8 mouse cellular contexts compared by ENCODE assay signal in the genomic region with DNA sequence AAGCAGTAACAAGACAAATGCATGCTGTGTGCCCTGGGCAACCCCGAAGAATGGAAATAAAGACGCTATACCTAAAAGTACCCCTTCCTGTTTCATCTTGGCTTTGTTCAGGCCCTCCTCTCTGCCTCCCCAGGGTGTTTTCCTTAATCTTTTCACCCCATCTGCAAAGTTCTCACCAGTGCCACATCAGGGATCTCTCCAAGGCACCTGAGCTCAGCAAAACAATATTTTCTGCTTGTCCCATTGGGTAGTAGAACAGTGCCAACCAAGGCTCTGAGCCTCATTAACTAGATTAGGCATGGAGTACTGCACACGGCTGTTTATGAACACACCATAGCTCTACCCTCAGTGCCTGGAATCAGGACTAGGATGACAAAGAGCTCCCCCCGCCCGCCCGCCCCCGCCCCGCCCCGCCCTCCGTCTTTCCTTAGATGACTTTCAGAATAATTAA. TPM values are rescaled to one million over a fixed set of nuclear protein-coding genes. Genes with fewer than 3 reads are reported as not detected.
DNase-seq lines count a peak whose midpoint lies in the region; TF ChIP-seq lines count a peak whose summit lies in the region.

No protein-coding gene starts in this region.

- H3ac ChIP-seq in myocyte (ENCODE audit: control insufficient read depth, insufficient read length) = no peak overlapping the region

- peak overlapping the region; percentile 88 for H3K4me2 ChIP-seq in myocyte (ENCODE audit: low read depth)

- H3K27ac ChIP-seq in cerebellum, adult 2 months (ENCODE audit: insufficient read depth, low read length) = peak overlapping the region; percentile 78

- H3K27me3 ChIP-seq in cerebellum, adult 2 months (ENCODE audit: control insufficient read depth, insufficient read depth, low read length) = no peaks in the 10 kb centered on the region
- H3K27me3 ChIP-seq in myocyte (ENCODE audit: control insufficient read depth, insufficient read depth, insufficient read length) = no peaks in the 10 kb centered on the region

- peaks cover 12% of the 10 kb centered on the region; the same call in 1 of the 2 replicates for H3K4me1 ChIP-seq in cerebellum, adult 2 months (ENCODE audit: control insufficient read depth, insufficient read depth, low read length)

- WGBS in cerebellum, adult 2 months = under 1% methylated on average over 10 of the region's 10 CpGs

- peak overlapping the region; percentile 3 for H3K4me3 ChIP-seq in cerebellum, adult 2 months (replicated peaks; ENCODE audit: insufficient read depth, low read depth, low read length)
- peak overlapping the region; percentile 53 for H3K4me3 ChIP-seq in myocyte

- TF ChIP-seq CTCF in cerebellum, adult 2 months (IDR thresholded peaks at IDR 0.05; ENCODE audit: borderline replicate concordance, insufficient read depth, low read depth, low read length) = no peak

- peaks cover 37% of the 10 kb centered on the region for H3K79me2 ChIP-seq in myocyte (ENCODE audit: control insufficient read depth, insufficient read depth)

- DNase-seq in gastrocnemius, adult 18-20 months (ENCODE audit: low spot score) = peak; percentile 11
- DNase-seq in gastrocnemius, postnatal 10 days = no peak
- DNase-seq in cerebellum, adult 2 months = peak; percentile 75 to 88
- peak; percentile 64 for DNase-seq in gonadal fat pad, adult 2 months (ENCODE audit: low read depth)
- peak; percentile 63 for DNase-seq in kidney, adult 9 months
- no peak for DNase-seq in adrenal gland, postnatal 25 days
- no peak for DNase-seq in spleen, postnatal 4 days (ENCODE audit: low spot score in 2 of 2)

- peaks cover 10% of the 10 kb centered on the region for H3K36me3 ChIP-seq in myocyte (ENCODE audit: control insufficient read depth, insufficient read depth)

- peak; percentile 52; the same call in 1 of the 2 replicates for TF ChIP-seq POLR2A in cerebellum, adult 2 months (IDR thresholded peaks at IDR 0.05; ENCODE audit: borderline replicate concordance, insufficient read depth, low read length)
- TF ChIP-seq POLR2A in myocyte (IDR thresholded peaks at IDR 0.05; ENCODE audit: insufficient read length, low read depth) = no peak

TF ChIP-seq in myocyte, 11 proteins besides CTCF, POLR2A, EP300 and RAD21:
- no peak for TF ChIP-seq POLR2AphosphoS2 (IDR thresholded peaks at IDR 0.05; ENCODE audit: insufficient read length, low read depth)
- no peak for TF ChIP-seq MAX (IDR thresholded peaks at IDR 0.05; ENCODE audit: low read depth)
- no peak for TF ChIP-seq TCF12 (IDR thresholded peaks at IDR 0.05; ENCODE audit: insufficient read depth, poor library complexity, severe bottlenecking)
- no peak for TF ChIP-seq CEBPB (IDR thresholded peaks at IDR 0.05; ENCODE audit: insufficient read depth, poor library complexity, severe bottlenecking)
- no peak for TF ChIP-seq TCF3 (IDR thresholded peaks at IDR 0.05; ENCODE audit: insufficient read length, low read depth)
- no peak for TF ChIP-seq SRF (IDR thresholded peaks at IDR 0.05; ENCODE audit: control insufficient read depth, insufficient read length, low read depth)
- TF ChIP-seq MYOG (IDR thresholded peaks at IDR 0.05; ENCODE audit: control insufficient read depth in 1 of 3, insufficient read depth in 1 of 3, insufficient read length in 2 of 3, low read depth in 2 of 3) = no peak
- no peak for TF ChIP-seq E2F4 (IDR thresholded peaks at IDR 0.05; ENCODE audit: insufficient read depth)

RNA-seq across cellular contexts. Expression of a gene that starts 0.8 kb away (rescaled TPM):
- total RNA-seq in gastrocnemius, adult 18-20 months (2021) = 100 to 1,000 TPM; 245 to 246 TPM
- total RNA-seq in gastrocnemius, postnatal 10 days (2021) = 100 to 1,000 TPM; 135 to 141 TPM
- 226 and 243 TPM in 2 replicates for polyA plus RNA-seq in cerebellum, adult 2 months (2012; rRNA removed)
- polyA plus RNA-seq in gonadal fat pad, adult 2 months (2012; rRNA removed) = 132 and 151 TPM in 2 replicates
- 105 TPM for polyA plus RNA-seq in myocyte (2012; fragmentation: generic; extraction: Trizol)
- 154 and 158 TPM in 2 replicates for total RNA-seq in adrenal gland, postnatal 25 days (2021)

RNA-seq across cellular contexts. Expression of a gene that starts 5.2 kb away (rescaled TPM):
- 10 to 100 TPM; 30.3 to 44.2 TPM for total RNA-seq in gastrocnemius, adult 18-20 months (2021)
- 10 to 100 TPM; 31.8 to 55.4 TPM for total RNA-seq in gastrocnemius, postnatal 10 days (2021)
- polyA plus RNA-seq in cerebellum, adult 2 months (2012; rRNA removed) = 154 and 156 TPM in 2 replicates
- 16.5 and 17.1 TPM in 2 replicates for polyA plus RNA-seq in gonadal fat pad, adult 2 months (2012; rRNA removed)
- polyA plus RNA-seq in myocyte (2012; fragmentation: generic; extraction: Trizol) = 15.4 TPM
- 97.2 and 105 TPM in 2 replicates for total RNA-seq in adrenal gland, postnatal 25 days (2021)

RNA-seq across cellular contexts. Expression of a gene that starts 45.3 kb away (rescaled TPM):
- total RNA-seq in gastrocnemius, adult 18-20 months (2021) = not detected
- not detected for total RNA-seq in gastrocnemius, postnatal 10 days (2021)
- polyA plus RNA-seq in cerebellum, adult 2 months (2012; rRNA removed) = not detected in 2 replicates
- not detected in 2 replicates for polyA plus RNA-seq in gonadal fat pad, adult 2 months (2012; rRNA removed)
- polyA plus RNA-seq in myocyte (2012; fragmentation: generic; extraction: Trizol) = not detected
- total RNA-seq in adrenal gland, postnatal 25 days (2021) = not detected in 2 replicates

Comparison
In these comparisons a context has a peak if more than half of its experiments do, and no peak if none do; other contexts are left out.
1. DNase-seq: peak in gastrocnemius, adult 18-20 months (single experiment), cerebellum, adult 2 months (2 of 2), gonadal fat pad, adult 2 months (single experiment) and kidney, adult 9 months (single experiment); none in gastrocnemius, postnatal 10 days (single experiment), adrenal gland, postnatal 25 days (single experiment) and spleen, postnatal 4 days (0 of 2).